Mouse (Mus musculus) liver, embryonic 14.5 days (tissue): Measurements from ENCODE around the gene Tube1. TPM values are rescaled to one million over a fixed set of nuclear protein-coding genes. Genes with fewer than 3 reads are reported as not detected.

Experiments used
- ATAC-seq: fragments of 200-750 bp; cut with Nextera tagmentation; 2 replicates; pipeline ENCODE4 v1.8.0; 2017; ENCODE audit warnings: moderate number of reproducible peaks, mild to moderate bottlenecking, moderate library complexity; ENCODE audit not compliant: insufficient read depth
- DNase-seq, 3 experiments: peaks; one replicate each; pipeline ENCODE4 v3.0.0-alpha.2; 2012 to 2013; ENCODE audit warnings: low read depth in 3 of 3, low spot score in 3 of 3
- H3K27ac ChIP-seq: fragments of 300-500 bp; sonication (generic); 2 replicates; pipeline ENCODE4 v1.5.1; 2014; ENCODE audit warnings: moderate library complexity, mild to moderate bottlenecking, control low read depth, inconsistent platforms
- H3K27me3 ChIP-seq: fragments of 300-500 bp; sonication (generic); 2 replicates; pipeline ENCODE4 v1.6.1; 2014; ENCODE audit warnings: mild to moderate bottlenecking, low read length, moderate library complexity; ENCODE audit not compliant: control insufficient read depth, insufficient read depth
- H3K36me3 ChIP-seq: fragments of 300-500 bp; sonication (generic); replicated peaks from 2 replicates; pipeline ENCODE4 v1.6.1; 2014; ENCODE audit warnings: low read depth; ENCODE audit not compliant: control insufficient read depth, insufficient read depth
- H3K4me1 ChIP-seq, 2 experiments: fragments of 200-500 bp in 1 of 2; fragments of 300-500 bp in 1 of 2; sonication (generic) in 1 of 2; replicated peaks; 2 replicates each; pipeline ENCODE4 v1.6.1; 2012 to 2014; ENCODE audit warnings: antibody characterized with exemption in 1 of 2, inconsistent platforms in 1 of 2, low read length in 1 of 2; ENCODE audit not compliant: control insufficient read depth in 2 of 2, insufficient read depth in 2 of 2
- H3K4me2 ChIP-seq: fragments of 300-500 bp; sonication (generic); 2 replicates; pipeline ENCODE4 v1.6.1; 2014; ENCODE audit warnings: low read depth, mild to moderate bottlenecking, control low read depth, moderate library complexity
- H3K4me3 ChIP-seq, 2 experiments: fragments of 200-500 bp in 1 of 2; fragments of 300-500 bp in 1 of 2; sonication (generic) in 1 of 2; 2 replicates each; pipeline ENCODE4 v1.5.1; 2012 to 2014; ENCODE audit warnings: low read depth in 2 of 2, low read length in 2 of 2, mild to moderate bottlenecking in 2 of 2, control low read depth in 1 of 2, inconsistent platforms in 1 of 2, moderate library complexity in 1 of 2; ENCODE audit not compliant: insufficient read depth in 1 of 2
- H3K9ac ChIP-seq: fragments of 300-500 bp; sonication (generic); replicated peaks from 2 replicates; pipeline ENCODE4 v1.6.1; 2014; ENCODE audit warnings: mild to moderate bottlenecking, control low read depth, moderate library complexity
- H3K9me3 ChIP-seq: fragments of 300-500 bp; sonication (generic); 2 replicates; pipeline ENCODE4 v1.6.1; 2016; ENCODE audit warnings: low read length, mixed read lengths; ENCODE audit not compliant: control insufficient read depth
- CTCF ChIP-seq: IDR thresholded peaks from 2 replicates; pipeline ENCODE4 v1.5.1; 2016; ENCODE audit warnings: antibody characterized with exemption, low read depth, control low read depth
- EP300 ChIP-seq: IDR thresholded peaks from 2 replicates; pipeline ENCODE4 v1.6.1; 2016; ENCODE audit warnings: antibody characterized with exemption, low read depth
- WGBS: fragments of 180-500 bp; shearing (Covaris S2); extraction: QIAGEN DNeasy Blood & Tissue Kit; methylation state at CpG from one replicate; pipeline ENCODE4 v1.1.7; 2014; ENCODE audit not compliant: insufficient replicate concordance; 5-methylcytosine and 5-hydroxymethylcytosine counted together
- polyA plus RNA-seq, 2 experiments: library from polyadenylated mRNA; depleted of rRNA in 1 of 2; stranded (reverse) in 1 of 2; unstranded in 1 of 2; fragments of >200 nt; fragmentation: Nextera tagmentation in 1 of 2; extraction: Ambion mirVana in 1 of 2; gene quantifications; 2 replicates each; pipeline versions ENCODE4 v1.2.1 to v1.2.3; 2012 to 2014

The Tube1 gene
- polyA plus RNA-seq, 2 experiments = 5.0 to 5.2 TPM

DNA sequence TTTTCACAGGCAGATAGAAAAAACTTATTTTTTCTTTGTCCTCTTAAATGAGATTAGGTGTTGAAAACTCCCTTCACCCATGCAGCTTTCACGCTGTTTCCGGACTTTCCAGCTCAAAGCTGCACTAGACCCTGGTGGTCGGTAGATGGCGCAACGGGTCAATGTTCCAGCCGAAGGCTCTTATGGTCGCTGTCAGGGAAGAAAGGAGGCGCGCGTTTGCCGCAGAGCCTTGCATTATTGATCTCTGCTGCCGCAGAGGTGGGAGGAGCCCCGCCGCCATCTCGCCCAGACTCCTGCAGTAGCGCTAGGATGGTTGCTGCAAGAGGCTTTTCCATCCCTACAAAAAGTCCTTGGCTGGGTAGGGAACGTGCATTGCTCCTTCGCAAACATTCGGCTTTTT lies 37.4 kb downstream of the Tube1 start:
- TF ChIP-seq EP300 (no peak), CTCF (peak; percentile 95)
- under 1% methylated on average over 19 of the region's 19 CpGs for WGBS
- Histone ChIP-seq H3K9ac (no peak overlapping the region), H3K27me3 (no peaks in the 10 kb centered on the region; the same call in 1 of the 2 replicates), H3K9me3 (no peaks in the 10 kb centered on the region), H3K36me3 (no peaks in the 10 kb centered on the region), H3K4me3 (peak overlapping the region; percentile 40 to 47), H3K4me1 (peaks cover 4 to 5% of the 10 kb centered on the region in 2 experiments; a peak in 3 of 4 replicates), H3K4me2 (peak overlapping the region; percentile 76), H3K27ac (no peak overlapping the region)
- ATAC-seq = peak; percentile 80
- peak; percentile 63 to 77 (median 69) for DNase-seq

DNA sequence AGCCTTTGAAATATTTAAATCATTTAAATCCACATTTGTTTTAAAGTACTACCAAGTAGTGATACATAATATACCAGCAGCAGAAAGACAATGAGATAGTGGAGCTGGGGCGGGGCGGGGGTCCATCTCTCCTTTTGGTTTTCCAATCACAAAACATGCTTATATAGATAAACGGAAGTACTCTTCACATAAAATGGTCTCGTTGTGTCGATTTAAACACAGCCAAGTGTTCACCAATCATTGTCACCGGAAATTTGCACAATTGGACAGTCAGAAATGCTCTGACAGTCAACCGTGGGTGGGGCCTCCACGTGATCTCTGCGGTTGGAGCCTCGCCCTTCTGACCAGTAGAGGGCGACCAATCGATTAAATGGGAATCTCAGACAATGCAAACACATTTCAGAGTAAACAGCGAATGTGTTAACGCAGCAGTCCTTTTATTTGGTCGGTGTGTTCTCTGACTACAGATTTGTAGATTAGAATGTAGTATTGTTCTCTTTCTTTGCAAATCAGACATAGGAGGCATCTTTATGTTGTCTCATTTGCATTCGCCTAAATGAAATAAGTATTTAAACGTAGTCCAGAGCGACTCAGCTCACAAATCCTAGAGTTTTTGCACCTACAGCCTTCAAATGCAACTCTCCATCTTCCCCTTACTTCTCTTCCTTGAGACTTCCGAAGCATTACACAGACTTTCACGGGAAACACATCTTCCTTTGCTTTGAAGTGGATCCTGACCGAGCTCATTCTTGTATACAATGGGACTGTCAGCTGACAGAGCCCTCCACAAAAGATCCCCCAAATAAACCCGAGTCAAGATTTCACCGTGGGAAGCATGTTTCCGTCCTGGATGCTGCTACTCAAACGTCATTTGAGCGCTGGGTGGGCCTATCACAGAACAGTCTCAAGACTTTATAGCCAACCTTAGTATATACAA lies 38.1 kb downstream of the Tube1 start:
- peak overlapping the region; percentile 40 to 47 for H3K4me3 ChIP-seq
- no peaks in the 10 kb centered on the region; the same call in 1 of the 2 replicates for H3K27me3 ChIP-seq
- H3K4me2 ChIP-seq = peak overlapping the region; percentile 76
- H3K4me1 ChIP-seq = peaks cover 4 to 5% of the 10 kb centered on the region in 2 experiments; a peak in 3 of 4 replicates
- no peaks in the 10 kb centered on the region for H3K36me3 ChIP-seq
- DNase-seq (peak; percentile 66 to 71 (median 66)), ATAC-seq (peak; percentile 75; the same call in 1 of the 2 replicates)
- TF ChIP-seq CTCF (peak; percentile 81), EP300 (no peak)
- no peaks in the 10 kb centered on the region for H3K9me3 ChIP-seq
- no peak overlapping the region for H3K9ac ChIP-seq
- 11% methylated on average over 26 of the region's 26 CpGs for WGBS
- no peak overlapping the region for H3K27ac ChIP-seq

DNA sequence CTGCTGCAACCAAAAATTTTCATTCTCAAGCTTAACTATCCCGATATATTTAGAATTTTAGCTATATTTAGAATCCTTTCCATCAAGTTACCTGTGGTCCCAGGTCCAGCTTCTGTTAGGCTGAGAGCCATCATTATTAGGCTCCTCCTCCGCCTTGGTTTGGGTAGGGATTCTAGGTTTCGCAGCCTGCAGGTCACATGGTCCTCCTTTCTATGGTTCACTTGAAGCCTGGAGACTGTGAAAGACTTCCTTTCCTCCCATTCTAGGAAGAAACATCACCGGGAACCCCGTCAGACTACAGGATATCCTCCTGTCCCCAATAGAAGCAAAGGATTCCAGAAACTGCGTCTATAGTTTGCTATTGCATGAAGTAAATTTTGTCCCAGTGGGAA lies 38.8 kb downstream of the Tube1 start:
- DNase-seq (no peak), ATAC-seq (no peak)
- H3K4me3 ChIP-seq = no peak overlapping the region
- H3K4me1 ChIP-seq = peaks cover 4 to 5% of the 10 kb centered on the region in 2 experiments; a peak in 3 of 4 replicates
- 37% methylated on average over 6 of the region's 6 CpGs for WGBS
- no peak overlapping the region for H3K27ac ChIP-seq
- TF ChIP-seq CTCF (no peak), EP300 (no peak)
- H3K9me3 ChIP-seq = no peaks in the 10 kb centered on the region
- no peaks in the 10 kb centered on the region for H3K36me3 ChIP-seq
- H3K27me3 ChIP-seq = no peaks in the 10 kb centered on the region; the same call in 1 of the 2 replicates
- no peak overlapping the region for H3K9ac ChIP-seq
- no peak overlapping the region; the same call in 1 of the 2 replicates for H3K4me2 ChIP-seq

DNA sequence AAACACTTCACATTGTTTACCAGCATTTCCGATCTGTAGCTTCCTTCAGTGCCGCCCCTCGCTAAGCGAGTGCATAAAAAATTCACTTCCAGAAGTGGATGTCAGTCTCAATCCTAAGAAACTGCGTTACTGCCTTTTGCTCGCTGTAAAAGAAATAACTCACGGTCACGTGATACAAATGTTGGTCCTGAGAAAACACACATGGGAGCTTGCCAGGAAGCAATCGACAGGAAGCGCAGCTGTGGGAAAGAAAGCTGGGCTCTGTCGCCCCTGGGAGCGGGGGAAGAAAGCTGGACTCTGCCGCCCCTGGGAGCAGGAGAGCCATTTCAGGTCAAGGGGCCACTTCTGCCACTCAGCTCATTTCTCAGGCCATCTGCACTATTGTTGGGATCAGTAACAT lies 39.3 kb downstream of the Tube1 start:
- no peak for ATAC-seq
- TF ChIP-seq EP300 = no peak
- no peak for TF ChIP-seq CTCF
- peak overlapping the region; percentile 13; the same call in 1 of the 2 replicates for H3K4me2 ChIP-seq
- WGBS = 19% methylated on average over 13 of the region's 13 CpGs
- no peak overlapping the region for H3K9ac ChIP-seq
- H3K9me3 ChIP-seq = no peaks in the 10 kb centered on the region
- H3K4me1 ChIP-seq = peaks cover 4 to 5% of the 10 kb centered on the region in 2 experiments; a peak in 3 of 4 replicates
- H3K4me3 ChIP-seq = no peak overlapping the region
- DNase-seq = no peak
- H3K27me3 ChIP-seq = no peaks in the 10 kb centered on the region; the same call in 1 of the 2 replicates
- H3K27ac ChIP-seq = no peak overlapping the region
- H3K36me3 ChIP-seq = no peaks in the 10 kb centered on the region

DNA sequence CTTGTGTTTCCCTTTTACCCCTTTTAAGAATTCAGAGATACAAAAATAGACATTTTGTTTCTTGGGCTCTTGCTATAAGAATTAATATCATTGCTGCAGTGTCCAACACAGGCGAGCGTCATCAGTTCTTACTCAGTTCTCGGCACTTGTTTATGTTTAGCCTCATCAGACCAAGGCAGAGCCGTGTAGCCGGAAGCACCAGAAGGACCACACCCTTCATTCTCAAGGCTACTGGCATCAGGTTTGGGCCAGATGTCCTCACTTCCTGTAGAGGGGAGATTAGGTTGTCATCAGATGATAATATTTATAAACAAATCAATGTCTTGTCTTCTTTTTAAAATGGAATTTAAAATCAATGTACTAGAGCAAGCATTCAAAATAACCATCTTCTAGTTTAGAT lies 43.2 kb downstream of the Tube1 start:
- ATAC-seq = no peak
- 48% methylated on average over 5 of the region's 5 CpGs for WGBS
- no peaks in the 10 kb centered on the region for H3K36me3 ChIP-seq
- no peak for DNase-seq
- no peak overlapping the region for H3K4me2 ChIP-seq
- H3K9me3 ChIP-seq = no peaks in the 10 kb centered on the region
- H3K4me1 ChIP-seq = peaks cover 0 to 5% of the 10 kb centered on the region in 2 experiments; a peak in 2 of 4 replicates
- TF ChIP-seq EP300 = no peak
- TF ChIP-seq CTCF = no peak
- H3K4me3 ChIP-seq = no peak overlapping the region
- H3K9ac ChIP-seq = no peak overlapping the region
- H3K27ac ChIP-seq = no peak overlapping the region
- H3K27me3 ChIP-seq = no peaks in the 10 kb centered on the region; the same call in 1 of the 2 replicates
